Mouse (Mus musculus) E14TG2a.4 (cell line): ENCODE measurements around the gene Wasf1.

Experiments used
- CTCF ChIP-seq: conservative IDR thresholded peaks from 2 replicates; pipeline ENCODE4 v1.5.1; 2014; ENCODE audit warnings: low read length
- NANOG ChIP-seq: IDR thresholded peaks from 2 replicates; pipeline ENCODE4 v1.6.1; 2014; ENCODE audit warnings: borderline replicate concordance, low read length, mixed read lengths

GRCm38 (mm10) chr10:40896656-40897055 is 13.4 kb downstream of the Wasf1 start:
- TF ChIP-seq CTCF (no peak), NANOG (no peak)
